Mouse (Mus musculus) CD4-positive, CD25-positive, alpha-beta regulatory T cell, adult 4 months (primary cell): Measurements from ENCODE around the gene Cenpn. TPM values are rescaled to one million over a fixed set of nuclear protein-coding genes. Genes with fewer than 3 reads are reported as not detected.

Experiments used
- ATAC-seq: one replicate; pipeline ENCODE4 v1.8.0; 2017
- polyA plus RNA-seq, 2 experiments: library from polyadenylated mRNA; unstranded; fragments of 100-300 nt; shearing (Covaris generic); gene quantifications; one replicate each; pipeline ENCODE4 v1.2.1; 2017

The Cenpn gene
- polyA plus RNA-seq, 2 experiments from 2014 or later = 2.9 to 8.8 TPM

DNA sequence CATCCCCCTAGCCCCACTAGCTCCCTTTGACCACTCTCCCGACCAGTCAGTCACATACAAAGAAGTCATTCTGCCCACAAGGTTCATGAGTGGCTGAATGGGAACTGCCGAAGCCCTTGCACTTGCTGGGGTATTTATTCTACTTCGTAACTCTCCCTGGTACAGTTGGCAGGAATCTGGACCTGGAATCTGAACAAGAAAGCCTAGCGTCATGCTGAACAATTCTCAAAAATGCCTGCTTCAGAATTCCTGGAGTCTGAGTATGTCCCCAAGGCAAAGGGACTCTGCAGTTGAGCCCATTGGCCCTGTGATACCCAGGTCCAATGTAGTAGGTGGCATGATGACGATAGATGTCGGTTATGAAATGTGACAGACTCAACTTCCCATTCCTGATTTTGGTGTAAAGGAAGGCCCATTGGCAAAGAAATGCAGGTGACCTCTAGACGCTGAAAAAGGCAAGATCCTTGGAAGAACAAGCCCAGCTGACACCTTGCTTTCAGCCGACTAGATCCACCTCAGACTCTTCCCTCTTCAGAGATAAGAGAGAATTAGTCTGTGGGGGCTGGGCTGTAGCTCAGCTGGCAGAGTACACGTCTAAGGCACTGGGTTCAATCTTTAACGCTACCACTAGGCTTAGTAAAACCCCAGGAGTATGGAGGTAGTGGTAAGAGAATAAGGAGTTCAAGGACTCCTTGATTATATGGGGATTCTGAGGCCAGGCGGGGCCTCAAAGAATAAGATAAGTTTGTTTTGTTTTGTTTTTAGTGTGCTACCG, 20.9 kb downstream of the Cenpn start:
- ATAC-seq = no peak

DNA sequence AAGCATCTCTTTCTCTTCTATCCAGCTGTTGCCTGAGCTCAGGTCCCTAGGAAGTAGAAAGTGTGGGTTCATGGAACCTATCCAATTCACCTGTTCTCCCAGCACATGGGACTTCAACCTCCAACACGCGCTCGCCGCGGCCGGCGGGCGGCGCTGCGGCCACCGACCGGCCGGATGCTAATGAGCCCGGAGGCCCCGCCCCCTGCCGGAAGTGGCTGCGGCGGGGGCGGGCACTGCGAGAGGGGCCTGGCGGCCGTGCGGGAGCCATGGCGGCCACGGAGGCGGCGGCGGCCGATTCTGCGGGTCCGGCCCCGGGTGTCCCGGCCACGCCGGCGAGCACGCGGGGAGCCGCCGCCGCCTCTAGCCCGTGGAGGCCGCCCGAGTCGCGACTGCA, 21.6 kb downstream of the Cenpn start, which contains the start of gene Atmin:
Gene Atmin, plus strand, starts transcription at position 233 of the 394 bp plus-strand sequence.
- peak; percentile 70 for ATAC-seq

DNA sequence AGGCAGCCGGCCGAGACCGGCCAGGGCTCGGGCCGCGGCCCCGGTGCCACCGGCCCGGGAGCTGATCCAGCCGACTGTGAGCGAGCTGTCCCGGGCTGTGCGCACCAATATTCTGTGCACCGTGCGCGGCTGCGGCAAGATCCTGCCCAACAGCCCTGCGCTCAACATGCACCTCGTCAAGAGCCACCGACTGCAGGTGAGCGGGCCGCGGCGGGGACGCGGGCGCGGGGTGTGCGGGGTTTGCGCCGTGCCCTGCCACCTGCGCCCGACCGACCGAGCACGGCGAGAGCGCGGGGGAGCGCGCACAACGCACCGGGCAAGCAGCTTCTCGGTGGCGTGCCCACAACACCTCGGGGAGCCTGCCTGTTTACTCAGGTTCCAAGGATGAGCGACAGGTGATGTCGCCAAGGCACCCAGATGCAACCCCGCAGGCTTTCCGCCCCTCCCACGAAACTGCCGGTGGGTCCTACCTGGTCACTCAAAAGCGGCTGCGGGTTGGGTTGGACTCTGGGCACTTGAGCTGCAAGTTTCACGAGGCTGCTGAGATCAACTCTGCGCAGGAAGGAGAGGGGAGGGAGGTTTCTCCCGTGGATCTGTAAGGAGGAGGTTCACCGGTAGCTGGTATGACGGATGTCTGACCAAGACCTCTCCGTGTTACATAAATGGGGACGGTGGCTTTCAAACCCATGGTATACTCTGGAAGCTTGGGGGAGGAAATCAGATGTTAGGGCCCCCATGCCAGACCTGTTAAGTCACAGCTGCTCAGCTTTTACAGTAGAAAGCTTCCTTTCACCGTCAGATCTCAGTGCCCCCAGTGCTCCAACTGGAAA, 22.2 kb downstream of the Cenpn start:
- ATAC-seq = peak; percentile 46

DNA sequence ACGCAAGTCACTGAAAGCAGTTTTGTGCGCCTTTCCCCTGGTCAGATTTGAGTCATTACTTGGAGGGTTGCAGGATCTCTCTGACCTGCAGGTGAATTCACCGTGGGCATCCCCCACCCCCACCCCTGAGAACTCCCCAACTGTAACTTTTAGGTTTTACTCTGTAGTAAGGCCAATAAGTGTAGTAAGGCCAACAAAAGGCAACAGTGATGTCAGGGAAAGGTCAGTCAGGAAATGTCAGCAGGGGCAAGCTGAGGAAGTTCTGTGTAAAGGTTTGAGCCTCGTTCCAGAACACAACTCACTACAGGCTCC, 22.8 kb downstream of the Cenpn start:
- no peak for ATAC-seq

DNA sequence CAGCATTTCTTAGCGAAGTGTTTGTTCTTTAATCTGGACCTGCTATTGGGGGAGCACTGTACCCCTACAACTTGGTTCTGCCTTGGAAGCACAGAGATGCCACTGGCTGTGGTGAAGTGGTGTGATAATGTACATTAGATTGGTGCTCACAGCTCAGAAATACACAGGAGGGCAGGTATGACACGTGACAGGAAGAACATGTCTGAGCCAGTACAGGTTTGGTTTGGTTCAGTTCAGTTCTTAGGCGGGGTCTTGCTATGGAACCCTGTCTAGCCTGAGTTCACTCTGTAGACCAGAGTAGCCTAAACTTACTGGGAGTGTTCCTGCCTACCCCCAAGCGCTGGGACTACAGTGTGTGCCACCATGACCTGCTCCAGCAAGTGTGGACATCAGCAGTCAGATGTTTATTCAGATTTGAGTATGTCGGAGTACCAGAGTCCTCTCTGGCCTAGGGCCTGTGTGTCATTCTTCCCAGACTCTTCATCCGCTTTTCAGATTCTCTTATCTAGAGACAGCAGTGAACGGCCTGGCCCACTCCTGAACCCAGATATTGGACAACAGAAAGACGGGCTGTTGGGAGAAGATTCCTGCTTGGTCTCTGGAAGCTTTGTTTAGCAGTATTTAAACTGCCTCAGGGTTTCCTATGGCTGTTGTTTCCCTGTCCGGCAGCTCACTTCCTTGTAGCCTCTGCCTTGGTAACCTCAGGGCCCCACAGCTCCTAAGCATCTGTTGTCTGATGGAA, 23.8 kb downstream of the Cenpn start:
- no peak for ATAC-seq

DNA sequence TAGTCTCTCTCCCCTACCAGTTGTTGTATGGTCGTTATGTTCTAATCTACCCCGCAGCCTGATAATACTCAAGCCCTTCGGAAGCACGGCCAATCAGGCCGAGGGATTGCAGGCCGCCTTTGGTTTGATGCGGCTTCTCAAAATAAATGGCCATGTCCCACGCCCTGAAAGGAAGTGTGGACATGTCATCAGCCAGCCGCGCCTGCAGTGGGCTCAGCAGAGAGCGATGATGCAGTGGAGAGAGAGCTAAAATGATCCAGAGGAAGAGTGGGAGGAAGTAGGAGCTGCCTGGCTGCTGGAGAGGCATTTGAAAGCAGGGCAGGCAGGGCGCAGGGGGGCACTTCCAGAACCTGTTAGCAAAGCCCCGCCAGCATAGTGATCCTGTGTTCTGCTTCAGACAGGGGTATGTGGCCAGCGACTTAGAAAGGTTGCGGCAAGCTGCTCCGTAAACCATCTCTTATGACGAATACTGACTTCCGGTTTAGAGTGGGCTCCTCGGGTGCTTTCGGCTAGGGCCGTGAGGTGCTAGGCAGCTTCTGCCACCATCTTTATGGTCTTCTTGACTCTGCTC, 24.8 kb downstream of the Cenpn start:
- ATAC-seq = peak; percentile 63

DNA sequence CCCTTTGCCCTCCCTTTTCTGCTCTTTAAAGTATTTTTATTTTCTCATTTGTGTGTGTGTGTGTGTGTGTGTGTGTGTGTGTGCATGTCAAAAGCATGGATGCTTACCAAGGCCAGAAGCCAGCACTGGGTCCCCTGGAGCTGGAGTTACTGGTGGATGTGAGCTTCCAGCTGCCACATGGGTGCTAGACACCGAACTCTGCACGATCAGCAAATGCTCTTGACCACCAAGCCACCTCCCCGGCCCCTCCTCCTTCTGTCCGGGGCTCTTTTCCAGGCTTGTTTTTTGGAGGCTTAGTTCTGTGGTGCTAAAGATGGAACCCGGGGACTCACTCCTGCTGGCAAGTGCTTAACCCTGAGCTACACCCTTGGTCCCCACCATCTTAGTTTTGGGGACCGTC, 25.3 kb downstream of the Cenpn start:
- ATAC-seq = no peak

DNA sequence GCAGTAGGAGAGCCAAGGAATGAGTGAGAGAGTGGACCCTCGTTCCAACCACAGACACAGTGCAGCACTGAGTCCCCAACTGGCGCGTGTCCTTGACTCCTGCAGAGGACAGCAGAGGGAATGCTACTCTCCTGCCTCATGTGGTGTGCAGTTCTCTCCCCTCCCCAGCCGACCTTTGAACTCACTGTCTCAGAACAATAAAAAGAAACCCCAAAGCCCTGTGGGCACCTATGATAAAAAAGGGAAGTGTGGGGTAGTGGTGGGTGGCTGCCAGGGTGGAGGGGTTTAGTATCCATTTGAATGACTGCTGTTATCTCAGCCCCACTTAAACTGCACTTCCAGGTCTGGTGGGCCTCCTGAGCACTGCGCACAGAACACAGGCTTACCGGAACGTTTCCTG, 26.1 kb downstream of the Cenpn start:
- no peak for ATAC-seq

DNA sequence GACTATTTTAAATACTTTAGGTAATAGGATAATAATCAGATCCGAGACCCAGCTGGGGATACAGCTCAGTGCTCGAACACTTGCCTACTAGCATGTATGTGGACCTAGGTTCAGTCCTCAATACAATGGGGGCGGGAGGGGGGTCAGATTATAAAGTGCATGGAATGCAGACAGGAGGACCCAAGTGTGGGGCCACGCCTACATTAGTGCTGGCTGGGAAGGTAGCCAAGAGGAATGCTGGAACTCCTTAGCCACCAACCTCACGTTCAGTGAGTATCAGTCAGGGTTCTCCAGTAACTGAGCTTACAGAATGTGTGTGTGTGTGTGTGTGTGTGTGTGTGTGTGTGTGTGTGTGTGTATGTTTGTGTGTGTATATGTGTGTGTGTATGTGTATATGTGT, 29.8 kb downstream of the Cenpn start:
- no peak for ATAC-seq

DNA sequence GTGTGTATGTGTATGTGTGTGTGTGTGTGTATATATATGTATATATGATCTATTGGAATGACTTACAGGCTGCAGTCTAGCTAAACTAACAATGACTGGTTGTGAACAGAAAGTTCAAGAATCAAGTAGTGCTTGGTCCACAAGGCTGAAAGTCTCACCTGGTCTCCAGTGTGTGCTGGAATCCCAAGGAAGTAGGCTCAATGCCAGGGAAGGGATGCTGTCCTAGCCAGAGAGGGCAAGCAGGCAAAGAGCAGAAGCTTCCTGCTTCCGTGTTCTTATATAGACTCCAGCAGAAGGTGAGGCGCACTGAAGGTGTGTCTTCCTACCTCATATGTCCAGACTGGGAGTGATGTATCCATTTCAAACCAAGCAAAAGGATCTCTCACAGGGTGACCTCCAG, 30.2 kb downstream of the Cenpn start:
- ATAC-seq = no peak

DNA sequence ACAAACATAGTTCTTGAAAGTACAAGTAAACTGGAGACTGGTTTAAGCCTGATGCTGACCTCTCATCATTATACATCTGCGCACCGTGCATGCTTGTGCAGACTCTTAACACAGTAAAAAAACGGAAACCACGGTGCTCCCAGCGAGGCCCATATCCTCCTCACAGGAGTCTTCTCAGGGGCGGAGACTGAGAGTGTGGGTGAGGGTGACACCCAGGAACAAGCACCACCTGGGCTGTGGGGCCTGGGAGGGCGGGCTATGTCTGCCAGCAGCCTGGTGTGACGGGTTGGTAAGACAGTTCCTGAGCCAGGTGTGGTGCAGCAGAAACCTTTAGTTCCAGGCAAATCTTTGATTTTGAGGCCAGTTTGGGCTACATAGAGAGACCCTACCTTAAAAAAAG, 30.9 kb downstream of the Cenpn start:
- ATAC-seq = peak; percentile 97

DNA sequence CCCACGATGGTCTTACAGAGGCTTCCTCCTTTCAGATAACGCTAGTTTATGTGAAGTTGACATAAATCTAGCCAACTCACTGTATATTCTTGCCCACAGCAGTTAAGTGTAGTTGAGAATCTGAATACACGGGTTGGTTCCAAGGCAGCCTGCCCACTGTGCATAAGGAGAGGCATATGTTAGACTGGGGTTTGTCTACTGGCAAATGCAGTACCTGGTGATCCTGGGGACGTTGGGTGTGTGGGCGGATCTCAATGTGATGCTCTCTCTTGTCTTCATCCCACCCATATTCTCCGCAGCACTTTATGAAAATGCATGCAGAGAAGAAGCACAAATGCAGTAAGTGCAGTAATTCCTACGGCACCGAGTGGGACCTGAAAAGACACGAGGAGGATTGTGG, 32.9 kb downstream of the Cenpn start:
- ATAC-seq = no peak

DNA sequence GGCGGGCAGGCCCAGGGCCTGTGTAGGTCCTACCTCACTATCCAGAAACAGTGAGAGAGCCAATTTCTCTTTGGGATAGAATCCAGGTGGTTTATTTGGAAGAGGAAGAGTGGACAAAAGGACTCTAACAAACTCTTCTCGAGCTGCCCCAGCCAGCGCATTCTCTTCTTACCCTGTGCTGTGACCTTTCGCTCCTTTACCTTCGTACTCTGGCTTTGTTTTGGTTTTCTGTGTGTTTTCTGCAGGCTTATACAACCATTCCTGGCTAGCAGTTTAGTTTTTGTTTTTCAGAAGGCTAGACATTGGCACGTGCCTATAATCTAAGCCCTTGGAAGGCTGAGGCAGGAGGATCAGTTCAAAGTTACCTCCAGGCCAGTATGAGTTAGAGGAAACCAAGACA, 48.0 kb downstream of the Cenpn start:
- no peak for ATAC-seq

DNA sequence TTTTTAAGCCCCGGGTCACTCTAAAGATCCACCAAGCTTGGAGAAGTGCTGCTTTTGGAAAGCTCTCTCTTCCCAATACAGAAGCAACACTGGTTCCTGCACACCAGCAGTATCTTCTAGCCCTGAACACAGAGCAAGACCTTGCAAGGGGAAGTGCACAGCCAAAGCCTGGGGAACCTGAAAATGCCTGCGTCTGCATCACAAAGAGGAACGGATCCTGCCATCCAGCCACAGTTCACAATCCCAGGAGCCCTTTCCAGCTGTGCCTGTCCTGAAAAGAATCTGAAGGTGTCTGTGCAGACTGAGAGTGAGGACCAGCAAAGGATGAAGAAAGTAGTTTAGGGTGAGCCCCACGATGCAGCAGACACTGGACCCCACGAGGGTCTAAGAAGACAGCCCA, 53.5 kb downstream of the Cenpn start:
- ATAC-seq = no peak

DNA sequence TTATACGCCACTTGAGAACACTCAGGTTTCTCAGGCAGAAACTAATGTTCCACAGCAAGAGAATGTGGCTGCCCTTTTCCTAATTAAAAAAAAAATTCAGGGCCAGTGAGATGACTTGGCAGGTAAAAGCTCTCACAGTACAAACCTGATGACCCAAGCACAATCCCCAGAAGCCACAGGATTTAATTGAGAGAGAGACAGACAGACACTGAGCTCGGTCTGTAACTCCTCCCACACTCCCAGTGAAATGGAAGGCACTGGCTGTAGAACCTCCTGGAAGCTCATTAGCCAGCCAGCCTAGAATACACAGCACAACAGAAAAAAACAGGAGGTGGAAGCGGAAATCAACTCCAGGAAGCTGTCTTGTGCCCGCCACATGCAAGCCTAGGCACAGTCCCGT, 54.1 kb downstream of the Cenpn start:
- ATAC-seq = no peak

DNA sequence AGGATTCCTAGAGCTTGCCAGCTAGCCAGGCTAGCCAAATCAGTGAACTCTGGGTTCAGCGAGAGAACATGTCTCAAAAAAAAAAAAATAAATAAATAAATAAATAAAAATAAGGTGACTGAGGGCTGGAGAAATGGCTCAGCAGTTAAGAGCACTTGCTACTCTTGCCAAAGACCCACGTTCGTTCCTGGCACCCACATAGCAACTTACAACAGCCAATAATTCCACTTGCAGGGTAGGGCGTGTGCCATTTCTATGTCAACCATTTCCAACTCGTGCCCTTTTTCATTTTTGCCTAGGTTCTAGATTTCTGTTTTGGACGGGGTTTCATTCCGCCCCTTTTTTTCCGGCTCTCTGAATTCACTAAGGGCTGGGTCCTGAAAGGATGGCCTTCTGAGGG, 56.5 kb downstream of the Cenpn start:
- no peak for ATAC-seq

DNA sequence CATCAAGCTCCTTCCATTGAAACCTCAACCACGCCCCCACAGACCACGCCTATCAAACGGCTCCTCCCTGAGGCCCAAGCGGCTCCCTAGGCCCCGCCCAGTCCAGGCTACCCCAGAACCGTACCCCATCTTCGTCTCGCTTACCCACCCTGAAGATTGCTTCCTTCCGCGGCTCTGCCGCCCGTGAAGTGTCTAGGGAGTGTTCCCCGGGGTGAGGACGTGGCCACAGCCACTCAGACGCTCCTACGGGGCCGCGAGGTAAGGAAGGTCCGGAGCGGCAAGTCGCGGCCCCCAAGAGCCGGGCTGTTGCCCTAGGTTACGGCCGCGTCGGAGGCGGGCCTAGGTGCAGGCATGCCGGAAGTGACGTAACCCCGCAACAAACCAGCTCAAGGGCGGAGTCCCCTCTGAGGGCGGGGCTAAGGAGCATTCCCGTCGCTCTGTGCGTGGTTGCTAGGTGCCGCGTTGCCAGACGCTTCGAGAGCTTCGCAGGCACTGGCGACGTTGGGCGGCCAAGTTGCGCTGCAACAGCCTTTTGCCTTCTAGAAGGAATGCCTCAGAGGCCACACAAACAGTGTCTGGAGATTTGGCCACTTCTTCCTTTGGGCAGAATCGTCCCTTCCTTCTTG, 57.2 kb downstream of the Cenpn start, which contains the start of gene 1700030J22Rik:
Gene 1700030J22Rik, minus strand, starts transcription at position 329 of the 626 bp plus-strand sequence.
- peak; percentile 93 for ATAC-seq

DNA sequence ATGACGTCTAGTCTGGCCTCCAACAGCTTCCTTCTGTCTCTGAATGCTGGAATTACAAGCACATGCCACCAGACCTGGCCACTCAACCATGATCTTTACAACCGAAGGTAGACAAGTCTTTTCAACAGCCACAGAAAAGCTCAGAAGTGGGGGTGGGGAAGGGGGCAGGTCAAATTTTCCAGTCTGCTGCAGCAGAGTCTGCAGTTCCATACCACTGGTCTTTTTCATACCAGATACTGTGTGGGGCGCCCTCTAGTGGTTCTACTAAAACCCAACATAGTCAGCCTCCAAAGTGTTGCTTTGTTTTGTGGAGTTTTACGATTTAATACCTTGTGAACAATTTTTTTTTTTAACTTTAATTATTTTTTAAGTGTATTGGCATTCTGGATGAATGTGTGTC, 58.6 kb downstream of the Cenpn start:
- peak; percentile 23 for ATAC-seq

DNA sequence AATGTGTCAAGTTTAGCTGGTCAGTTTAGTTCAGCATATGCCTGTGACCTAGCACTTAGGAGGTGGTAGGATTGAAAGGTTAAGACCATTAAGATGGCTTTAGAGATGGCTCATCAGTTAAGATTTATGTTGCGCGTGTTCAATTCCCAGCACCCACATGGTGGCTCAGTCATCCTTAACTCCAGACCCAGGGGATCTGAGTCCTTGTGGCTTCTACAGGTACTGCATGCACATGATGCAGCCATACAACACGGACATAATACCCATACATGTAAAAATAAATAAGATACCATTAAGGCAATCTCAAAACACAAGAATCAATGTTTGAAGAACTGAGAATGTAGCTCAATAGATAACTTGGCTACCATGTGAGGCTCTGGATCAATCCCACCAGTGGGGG, 68.3 kb downstream of the Cenpn start:
- ATAC-seq = no peak
